Mouse (Mus musculus): ENCODE data around the gene Lpcat2b.

Gene Lpcat2b

DNA sequence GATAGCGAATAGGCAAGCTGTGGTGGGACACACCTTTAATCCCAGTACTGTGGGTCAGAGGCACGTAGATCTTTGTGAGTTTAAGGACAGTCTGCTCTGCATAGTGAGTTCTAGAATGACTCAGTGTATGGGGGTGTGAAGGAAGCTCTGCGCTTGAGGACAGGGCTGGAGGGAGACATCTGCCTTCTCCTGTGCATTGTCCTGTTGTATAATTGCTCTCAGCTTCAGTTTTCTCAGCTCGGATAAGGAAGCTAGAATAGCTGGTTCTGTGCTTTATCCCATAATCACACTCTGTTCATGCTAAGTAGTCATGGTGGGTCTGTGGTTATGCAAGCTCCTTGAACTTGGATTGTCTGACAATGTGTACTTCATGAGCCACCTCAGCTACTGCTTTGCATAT, 17.4 kb downstream of the Lpcat2b start:
- DNase-seq: no peak

- DNase-seq: no peak
Measured at GRCm38 (mm10) chr5:107449620-107450019, 18.3 kb downstream of the Lpcat2b start.

DNA sequence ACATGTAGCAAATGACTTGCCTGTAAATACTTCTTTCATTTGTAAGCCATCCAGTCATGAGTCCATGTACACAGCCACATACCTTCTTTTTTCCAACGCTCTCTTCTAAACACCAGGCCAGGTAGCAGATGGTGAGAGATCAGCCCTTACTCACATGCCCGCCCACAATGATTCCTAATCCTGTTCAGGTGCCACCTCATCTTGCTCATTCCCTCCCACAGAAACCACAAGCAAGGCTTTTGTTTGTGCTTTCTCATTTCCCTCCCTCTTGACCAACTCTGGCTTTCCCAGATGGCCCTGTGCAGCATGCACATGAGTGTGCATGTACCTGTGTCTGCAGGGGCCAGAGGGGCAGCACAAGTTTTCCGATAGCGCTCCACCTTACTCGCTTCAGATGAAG, 18.9 kb downstream of the Lpcat2b start:
- DNase-seq: no peak

DNA sequence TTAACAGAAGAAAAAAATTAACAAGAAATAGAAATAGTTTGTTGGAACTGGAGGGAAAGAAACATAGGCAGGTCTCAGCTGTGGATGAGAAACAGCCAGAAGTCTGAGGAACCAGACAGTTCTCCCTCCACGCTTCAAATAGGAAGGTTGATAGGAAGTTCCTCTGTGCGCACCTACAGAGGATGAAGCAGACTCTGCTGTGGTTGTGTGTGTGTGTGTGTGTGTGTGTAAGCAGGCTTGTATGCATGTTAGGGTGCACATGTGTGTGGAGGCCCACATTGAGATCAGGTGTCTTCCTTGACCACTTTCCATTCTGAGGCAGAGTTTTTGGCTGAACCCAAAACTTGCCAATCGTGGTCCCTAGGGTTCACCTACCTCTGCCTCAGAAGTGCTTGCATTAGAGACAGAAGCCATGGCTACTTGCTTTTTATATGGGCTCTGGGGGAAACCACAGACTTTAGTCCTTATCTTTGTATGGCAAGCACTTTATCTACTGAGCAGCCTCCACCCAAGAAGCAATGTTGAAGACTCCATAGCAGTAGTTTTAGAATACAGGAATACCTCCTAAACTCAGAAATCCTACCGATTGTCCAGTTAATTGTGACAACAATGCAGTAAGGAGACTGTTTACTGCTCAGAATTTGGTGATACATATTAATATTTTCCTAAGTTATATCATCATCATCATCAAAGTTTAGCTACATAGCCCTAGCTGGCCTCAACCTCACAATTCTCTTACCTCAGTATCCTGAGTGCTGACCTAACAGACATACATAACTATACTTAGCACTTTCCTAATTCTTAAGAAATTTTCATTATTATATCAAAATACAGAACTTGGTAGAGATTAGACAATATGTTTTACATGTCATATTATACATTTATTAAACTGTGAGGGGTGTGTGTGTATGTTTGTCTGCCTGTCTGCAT, 31.1 kb downstream of the Lpcat2b start:
- DNase-seq: no peak

DNA sequence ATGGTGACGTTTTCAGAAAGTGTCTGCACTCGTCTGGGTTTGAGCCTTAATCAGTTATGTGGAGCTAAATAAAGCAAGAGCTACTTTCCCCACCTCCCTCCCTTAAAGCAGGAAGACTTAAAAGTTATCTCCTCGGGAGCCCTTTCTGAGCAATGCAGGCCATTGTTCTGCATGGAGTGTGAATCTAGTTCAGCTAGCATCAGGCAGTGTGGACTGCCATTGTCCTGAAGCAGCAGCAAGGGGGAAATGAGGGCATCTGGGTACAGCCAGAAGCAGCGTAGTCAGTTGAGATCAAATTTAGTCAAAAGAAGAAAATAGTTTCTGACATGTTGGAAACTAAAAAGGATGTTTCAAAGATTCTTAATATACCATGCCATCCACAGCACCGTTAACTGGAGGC, 35.2 kb downstream of the Lpcat2b start:
- no peak for DNase-seq

- DNase-seq: no peak
Measured at GRCm38 (mm10) chr5:107467098-107467497, 35.7 kb downstream of the Lpcat2b start.

DNA sequence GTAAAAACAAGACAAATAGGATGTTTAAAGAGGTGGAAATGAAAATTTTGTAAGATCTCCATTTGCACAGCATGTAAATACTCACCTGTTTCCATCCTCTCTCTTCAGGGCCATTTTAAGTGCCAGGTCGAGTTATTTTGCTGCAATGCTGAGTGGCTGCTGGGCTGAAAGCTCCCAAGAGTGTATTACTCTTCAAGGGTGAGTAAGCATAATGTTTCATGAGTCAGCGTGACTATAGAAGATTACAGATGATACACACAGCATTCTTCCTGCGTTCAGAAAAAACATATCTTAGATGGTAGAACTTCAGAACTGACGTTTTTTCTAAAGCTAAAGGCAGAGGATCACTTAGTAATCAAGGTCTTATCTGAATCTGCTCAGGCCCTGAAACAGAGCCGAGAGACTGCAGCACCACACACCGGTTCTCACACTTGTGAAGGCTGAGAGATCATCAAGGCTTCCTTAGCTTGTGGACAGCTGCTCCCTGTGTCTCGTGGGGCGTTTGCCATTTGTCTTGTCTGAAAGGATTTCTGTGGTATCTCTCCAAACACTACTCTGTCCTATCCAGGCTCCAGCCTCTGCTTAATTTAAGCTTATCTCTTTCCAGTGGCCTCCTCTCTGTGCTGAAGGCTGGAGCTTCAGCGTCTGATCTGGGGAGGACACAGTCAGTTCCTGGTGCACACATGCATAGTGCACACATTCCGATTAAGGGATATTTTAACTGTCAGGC, 39.4 kb downstream of the Lpcat2b start:
- no peak for DNase-seq

- no peak for DNase-seq
Measured at GRCm38 (mm10) chr5:107480194-107480593, 48.8 kb downstream of the Lpcat2b start.
